Mouse (Mus musculus) neural tube, embryonic 12.5 days (tissue): ENCODE measurements around the gene Stat5b. TPM values are rescaled to one million over a fixed set of nuclear protein-coding genes. Genes with fewer than 3 reads are reported as not detected.

Source experiments
- ATAC-seq: fragments of 200-750 bp; cut with Nextera tagmentation; 2 replicates; pipeline ENCODE4 v1.8.0; 2017; ENCODE audit warnings: low read depth, mild to moderate bottlenecking, moderate TSS enrichment, moderate library complexity; ENCODE audit not compliant: low FRiP score
- H3K27ac ChIP-seq: fragments of 300-500 bp; sonication (generic); 2 replicates; pipeline ENCODE4 v1.5.1; 2016
- H3K27me3 ChIP-seq: fragments of 300-500 bp; sonication (generic); replicated peaks from 2 replicates; pipeline ENCODE4 v1.6.1; 2016; ENCODE audit warnings: mild to moderate bottlenecking
- H3K36me3 ChIP-seq: fragments of 300-500 bp; sonication (generic); 2 replicates; pipeline ENCODE4 v1.6.1; 2016; ENCODE audit warnings: mild to moderate bottlenecking
- H3K4me1 ChIP-seq: fragments of 300-500 bp; sonication (generic); 2 replicates; pipeline ENCODE4 v1.6.1; 2016
- H3K4me2 ChIP-seq: fragments of 300-500 bp; sonication (generic); replicated peaks from 2 replicates; pipeline ENCODE4 v1.6.1; 2016; ENCODE audit warnings: mild to moderate bottlenecking
- H3K4me3 ChIP-seq: fragments of 300-500 bp; sonication (generic); 2 replicates; pipeline ENCODE4 v1.5.1; 2016
- H3K9ac ChIP-seq: fragments of 300-500 bp; sonication (generic); 2 replicates; pipeline ENCODE4 v1.6.1; 2016; ENCODE audit warnings: mild to moderate bottlenecking
- H3K9me3 ChIP-seq: fragments of 300-500 bp; sonication (generic); 2 replicates; pipeline ENCODE4 v1.6.1; 2016; ENCODE audit warnings: mild to moderate bottlenecking
- WGBS: fragments of 180-500 bp; shearing (Covaris S2); methylation state at CpG from one replicate; pipeline ENCODE4 v1.1.7; 2016; 5-methylcytosine and 5-hydroxymethylcytosine counted together
- polyA plus RNA-seq: library from polyadenylated mRNA; unstranded; fragments of >200 nt; fragmentation: Nextera tagmentation; extraction: Ambion mirVana; gene quantifications from 2 replicates; pipeline ENCODE4 v1.2.1, GENCODE M21; 2016

The Stat5b gene
- polyA plus RNA-seq, 1 experiment from 2014 or later = 19.6 TPM

DNA sequence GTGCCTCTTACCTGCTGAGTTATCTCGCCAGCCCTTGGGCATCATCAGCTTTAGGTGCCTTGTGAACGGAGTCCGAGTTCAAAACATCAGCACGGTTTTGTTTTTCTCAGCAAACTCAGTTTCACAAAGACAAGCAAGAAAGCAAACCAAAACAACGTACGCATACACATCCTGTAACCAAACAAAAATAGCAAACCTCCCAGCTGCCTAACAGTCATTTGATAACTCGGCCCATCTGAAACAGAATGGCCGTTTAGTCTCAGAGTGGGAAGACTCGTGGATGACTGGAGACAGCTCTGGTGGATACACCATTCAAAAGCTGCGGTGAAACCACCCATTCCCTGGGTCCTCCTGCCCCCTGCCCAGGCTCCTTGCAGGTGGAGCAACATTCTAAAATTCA is 19.1 kb downstream of the Stat5b start:
- no peak for ATAC-seq

DNA sequence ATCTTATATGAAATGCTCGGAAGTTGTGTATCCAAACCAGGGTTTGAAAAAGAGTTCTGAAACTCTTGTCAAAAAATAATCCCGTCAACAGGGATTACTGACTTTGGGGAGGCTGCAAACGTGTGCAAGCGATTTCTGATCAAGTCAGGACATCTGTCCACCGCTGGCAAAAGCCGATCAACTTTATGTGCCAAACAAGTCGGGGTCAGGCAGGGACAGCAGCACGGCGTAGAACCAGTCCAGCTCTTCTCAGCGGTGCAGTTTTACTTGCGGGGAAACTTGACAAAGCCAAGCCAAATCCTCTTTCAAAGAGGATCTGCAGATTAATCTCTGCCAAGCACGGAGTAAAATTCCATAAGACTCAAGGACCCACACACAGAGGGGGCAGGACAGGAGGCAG is 20.8 kb downstream of the Stat5b start:
- 86% methylated on average over 12 of the region's 12 CpGs for WGBS

More for the DNA sequence above, 19.1 kb downstream of the Stat5b start:
- Histone ChIP-seq H3K4me2 (no peak overlapping the region), H3K27me3 (no peaks in the 10 kb centered on the region), H3K36me3 (no peaks in the 10 kb centered on the region), H3K27ac (no peak overlapping the region), H3K9me3 (no peaks in the 10 kb centered on the region), H3K4me1 (0 out of 2 replicates have a peak, but pooled peaks cover 4% of the 10 kb centered on the region), H3K4me3 (no peak overlapping the region), H3K9ac (no peak overlapping the region)
- WGBS = 85% methylated on average over 10 of the region's 10 CpGs

DNA sequence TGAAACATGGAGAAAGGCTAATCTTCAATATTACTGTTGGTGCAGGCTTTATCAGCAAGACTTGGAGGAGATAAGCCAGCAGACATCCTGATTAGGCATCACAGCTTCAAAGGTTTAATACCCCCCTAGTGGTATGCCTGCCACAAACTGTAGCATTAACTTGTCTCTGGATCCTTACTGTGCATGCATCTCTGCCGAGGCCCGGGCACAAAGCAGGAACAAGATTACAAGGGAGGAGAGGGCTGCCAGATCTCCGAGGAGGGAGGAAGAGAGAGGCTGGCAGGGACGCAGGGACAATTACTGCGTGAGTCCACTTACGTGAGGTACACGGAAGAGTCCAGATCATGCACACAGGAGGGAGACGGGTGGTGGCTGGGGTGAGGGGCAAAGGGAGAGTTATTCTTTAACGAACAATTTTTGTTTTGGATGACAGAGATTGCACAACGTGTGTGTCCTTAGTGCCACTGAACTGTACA is 21.8 kb downstream of the Stat5b start:
- 0 out of 2 replicates have a peak, but pooled peaks cover 4% of the 10 kb centered on the region for H3K4me1 ChIP-seq
- no peaks in the 10 kb centered on the region for H3K27me3 ChIP-seq
- no peak overlapping the region for H3K4me3 ChIP-seq
- H3K4me2 ChIP-seq = no peak overlapping the region
- no peak for ATAC-seq
- WGBS = 78% methylated on average over 10 of the region's 10 CpGs
- no peak overlapping the region for H3K27ac ChIP-seq
- no peaks in the 10 kb centered on the region for H3K9me3 ChIP-seq
- no peaks in the 10 kb centered on the region for H3K36me3 ChIP-seq
- H3K9ac ChIP-seq = no peak overlapping the region

More for the DNA sequence above, 20.8 kb downstream of the Stat5b start:
- Histone ChIP-seq H3K27me3 (no peaks in the 10 kb centered on the region), H3K4me3 (no peak overlapping the region), H3K9ac (no peak overlapping the region), H3K9me3 (no peaks in the 10 kb centered on the region), H3K36me3 (no peaks in the 10 kb centered on the region), H3K4me2 (no peak overlapping the region), H3K27ac (no peak overlapping the region), H3K4me1 (0 out of 2 replicates have a peak, but pooled peaks cover 4% of the 10 kb centered on the region)
- no peak for ATAC-seq

DNA sequence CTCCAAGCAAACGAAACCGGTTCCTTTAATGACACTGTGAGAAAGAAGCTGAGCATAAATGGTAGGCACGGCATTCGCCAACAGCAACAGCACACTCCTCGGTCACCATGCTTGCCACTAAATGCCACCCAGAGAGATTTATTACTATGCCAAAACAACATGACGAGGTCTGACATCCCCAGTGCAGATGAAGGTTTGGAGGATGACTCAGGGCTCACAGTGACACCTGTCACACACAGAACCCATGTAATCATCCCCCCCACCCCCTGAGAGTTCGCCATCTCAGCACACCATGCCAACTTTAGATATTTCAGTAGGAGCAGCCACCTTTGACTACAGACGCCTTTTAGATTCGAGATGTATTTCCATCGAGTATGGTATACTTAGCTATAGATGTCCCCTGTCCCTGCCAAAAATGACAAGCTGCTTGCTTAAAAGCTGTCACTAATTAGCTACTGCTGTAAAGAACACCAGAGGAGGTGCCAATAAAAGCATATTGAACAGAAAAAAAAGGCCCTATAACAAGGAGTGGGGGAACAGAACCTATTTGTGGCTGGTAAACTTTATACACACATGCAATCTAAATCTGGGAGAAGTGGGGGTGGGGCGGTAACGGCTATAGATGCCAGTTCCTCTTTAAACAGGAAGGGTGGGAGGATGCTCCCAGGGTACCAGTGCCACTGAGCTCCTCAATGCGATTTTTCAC is 24.2 kb downstream of the Stat5b start:
- H3K27me3 ChIP-seq = no peaks in the 10 kb centered on the region
- ATAC-seq = no peak
- no peak overlapping the region for H3K4me2 ChIP-seq
- no peaks in the 10 kb centered on the region for H3K9me3 ChIP-seq
- WGBS = 81% methylated on average over 13 of the region's 13 CpGs
- no peak overlapping the region for H3K4me3 ChIP-seq
- no peak overlapping the region for H3K27ac ChIP-seq
- no peaks in the 10 kb centered on the region for H3K36me3 ChIP-seq
- H3K9ac ChIP-seq = no peak overlapping the region
- H3K4me1 ChIP-seq = no peaks in the 10 kb centered on the region

DNA sequence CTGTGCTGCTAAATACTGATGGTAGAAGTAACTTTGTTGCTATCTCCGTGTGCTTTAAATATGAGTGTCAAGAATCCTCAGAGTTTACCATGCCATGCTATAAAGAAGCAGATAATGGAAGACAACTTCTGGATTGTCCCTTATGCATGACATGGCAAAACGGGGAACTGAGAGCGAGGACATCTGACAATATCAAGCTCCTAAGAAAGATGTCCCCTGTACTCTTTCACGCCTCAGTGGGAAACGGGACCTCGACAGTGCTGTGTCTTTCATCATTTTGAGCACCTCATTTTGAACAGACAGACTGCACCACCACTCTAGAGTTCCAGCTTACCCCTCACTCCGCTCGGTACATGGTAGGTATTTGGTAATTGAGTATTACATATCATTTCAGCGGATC is 25.1 kb downstream of the Stat5b start:
- Histone ChIP-seq H3K9me3 (no peaks in the 10 kb centered on the region), H3K36me3 (no peaks in the 10 kb centered on the region), H3K27ac (no peak overlapping the region)

DNA sequence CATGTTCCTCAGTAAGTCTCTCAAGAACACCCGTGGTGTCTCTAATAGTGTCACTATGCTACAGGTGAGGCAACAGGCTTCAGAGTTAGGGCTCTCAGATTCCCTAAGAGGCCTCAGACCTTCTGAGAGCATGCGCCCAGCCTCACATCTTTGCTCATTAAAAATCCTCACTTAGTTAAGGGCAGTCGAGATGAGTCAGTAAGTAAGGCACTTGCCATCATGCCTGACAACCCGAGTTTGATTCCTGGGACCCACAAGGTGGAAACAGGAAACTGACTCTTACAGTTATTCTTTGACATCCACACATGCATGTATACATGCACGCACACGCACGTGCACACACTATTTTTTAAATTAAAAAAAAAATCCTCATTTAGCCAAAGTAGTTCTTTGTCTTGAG is 26.0 kb downstream of the Stat5b start:
- Histone ChIP-seq H3K4me2 (no peak overlapping the region), H3K9me3 (no peaks in the 10 kb centered on the region), H3K9ac (no peak overlapping the region), H3K4me1 (no peaks in the 10 kb centered on the region), H3K27me3 (no peaks in the 10 kb centered on the region), H3K27ac (no peak overlapping the region), H3K4me3 (no peak overlapping the region), H3K36me3 (no peaks in the 10 kb centered on the region)
- ATAC-seq = no peak
- 84% methylated on average over 7 of the region's 7 CpGs for WGBS

More for the DNA sequence above, 25.1 kb downstream of the Stat5b start:
- Histone ChIP-seq H3K27me3 (no peaks in the 10 kb centered on the region), H3K4me1 (no peaks in the 10 kb centered on the region), H3K9ac (no peak overlapping the region), H3K4me3 (no peak overlapping the region), H3K4me2 (no peak overlapping the region)
- WGBS = 87% methylated on average over 9 of the region's 9 CpGs
- ATAC-seq = no peak

DNA sequence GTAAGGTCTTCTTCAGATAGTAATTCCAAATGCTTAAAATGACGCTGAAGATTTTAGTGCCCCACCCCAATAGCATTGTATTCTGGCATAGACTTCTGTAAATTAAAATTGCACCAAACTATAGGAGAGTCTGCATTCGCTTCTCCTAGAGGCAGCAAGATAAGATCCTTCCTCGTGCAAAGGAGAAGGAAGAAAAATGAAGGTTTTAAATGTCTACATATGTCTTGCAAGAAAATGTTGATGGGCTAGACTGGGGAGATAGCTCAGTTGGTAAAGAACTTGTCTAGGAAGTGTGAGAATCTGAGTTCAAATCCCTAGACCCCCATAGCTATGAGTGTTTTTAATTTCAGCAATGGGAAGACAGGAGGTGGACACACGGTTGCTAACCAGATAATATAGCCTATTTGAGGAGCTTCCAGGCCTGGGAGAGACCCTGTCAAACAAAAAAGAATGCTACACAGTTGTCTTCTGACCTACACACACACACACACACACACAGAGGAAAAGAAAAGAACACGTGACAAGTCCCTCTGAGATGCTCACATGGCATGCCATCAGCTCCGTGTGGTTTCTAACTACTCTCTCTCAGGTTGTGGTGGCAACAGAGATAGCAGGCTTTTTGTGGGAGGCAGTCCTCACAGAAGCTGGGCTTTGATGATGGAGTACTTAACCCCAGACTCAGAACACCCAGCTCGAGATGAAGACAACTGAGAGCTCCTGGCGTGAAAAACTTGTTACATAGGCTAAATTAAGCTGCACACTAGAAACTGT is 26.8 kb downstream of the Stat5b start:
- WGBS = 79% methylated on average over 8 of the region's 8 CpGs
- Histone ChIP-seq H3K4me1 (no peaks in the 10 kb centered on the region), H3K27me3 (no peaks in the 10 kb centered on the region), H3K27ac (no peak overlapping the region), H3K9ac (no peak overlapping the region), H3K36me3 (no peaks in the 10 kb centered on the region), H3K4me3 (no peak overlapping the region), H3K9me3 (no peaks in the 10 kb centered on the region), H3K4me2 (no peak overlapping the region)
- ATAC-seq = no peak

DNA sequence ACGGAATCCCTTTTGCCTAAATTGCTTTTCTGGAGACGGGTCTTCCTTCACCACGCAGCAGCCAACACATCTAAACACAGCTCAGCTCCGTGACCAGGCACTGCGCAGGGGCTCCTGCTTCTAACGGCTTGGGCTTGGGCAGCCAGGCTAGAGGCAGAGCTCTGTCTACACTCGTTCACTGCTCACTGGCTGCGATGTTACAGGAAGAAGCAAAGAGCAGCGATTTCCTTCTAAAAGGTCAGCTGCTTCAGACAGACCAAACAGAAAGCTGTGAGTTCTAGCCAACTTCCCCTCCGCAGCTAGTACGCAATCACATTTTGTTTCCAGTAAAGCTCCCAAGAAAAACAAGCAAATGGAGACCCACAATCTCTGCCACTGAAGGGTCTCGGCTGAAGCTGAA is 28.2 kb downstream of the Stat5b start:
- Histone ChIP-seq H3K4me3 (no peak overlapping the region), H3K36me3 (no peaks in the 10 kb centered on the region), H3K4me2 (no peak overlapping the region), H3K27me3 (no peaks in the 10 kb centered on the region), H3K4me1 (peaks cover 3% of the 10 kb centered on the region), H3K27ac (no peak overlapping the region), H3K9me3 (no peaks in the 10 kb centered on the region), H3K9ac (no peak overlapping the region)
- no peak for ATAC-seq
- 76% methylated on average over 12 of the region's 12 CpGs for WGBS

DNA sequence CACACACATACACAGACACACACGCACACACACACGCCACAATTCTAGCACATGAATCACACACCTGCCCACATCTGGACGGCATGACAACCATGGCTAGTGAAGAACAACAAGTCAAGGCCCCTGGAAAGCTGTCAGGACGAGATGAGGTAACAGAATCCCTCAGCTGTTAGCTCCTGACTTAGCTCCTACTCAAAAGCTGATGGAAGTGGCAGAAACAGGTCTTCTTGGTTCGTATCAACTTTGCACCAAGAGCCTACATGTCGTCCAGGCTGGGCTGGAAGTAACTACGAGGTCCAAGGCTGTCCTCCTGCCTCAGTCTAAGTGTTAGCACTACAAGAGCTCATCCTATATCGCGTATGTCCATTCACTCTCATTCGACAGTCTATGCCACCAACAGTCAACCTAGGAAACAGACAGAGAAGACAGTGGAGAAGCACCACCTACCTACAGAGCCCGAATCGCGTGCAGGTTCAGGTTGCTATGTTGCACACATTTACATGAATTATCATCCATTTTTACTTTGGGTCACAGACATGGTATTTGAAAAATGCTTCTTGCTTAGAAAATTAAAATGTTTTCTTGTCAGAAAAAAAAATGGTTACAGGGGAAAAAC is 28.8 kb downstream of the Stat5b start:
- Histone ChIP-seq H3K27me3 (no peaks in the 10 kb centered on the region), H3K36me3 (no peaks in the 10 kb centered on the region), H3K9ac (no peak overlapping the region), H3K9me3 (no peaks in the 10 kb centered on the region), H3K4me2 (no peak overlapping the region), H3K4me1 (peaks cover 3% of the 10 kb centered on the region), H3K27ac (no peak overlapping the region), H3K4me3 (no peak overlapping the region)
- no peak for ATAC-seq
- WGBS = 89% methylated on average over 13 of the region's 13 CpGs

DNA sequence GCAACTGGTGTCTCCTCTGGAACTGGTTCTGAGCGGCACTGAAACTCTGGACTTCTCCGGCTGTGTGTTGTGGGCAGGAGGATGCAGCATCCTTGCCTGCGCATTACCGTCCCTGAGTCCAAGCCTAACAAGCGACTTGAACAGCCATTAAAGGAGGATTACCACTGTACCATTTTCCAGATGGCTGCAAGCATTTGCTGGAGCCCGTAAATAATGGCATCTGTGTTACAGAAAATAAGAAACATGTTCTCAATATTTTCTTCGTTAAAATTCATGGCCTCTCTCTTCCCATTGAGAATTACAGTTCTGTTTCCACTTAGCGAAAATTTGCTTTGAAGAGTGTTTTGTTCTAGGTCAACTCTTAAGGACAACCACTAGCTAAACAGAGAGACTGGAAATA is 30.5 kb downstream of the Stat5b start:
- H3K27ac ChIP-seq = no peak overlapping the region
- WGBS = 89% methylated on average over 8 of the region's 8 CpGs
- no peak for ATAC-seq
- H3K27me3 ChIP-seq = no peaks in the 10 kb centered on the region
- H3K9me3 ChIP-seq = no peaks in the 10 kb centered on the region
- H3K4me1 ChIP-seq = peaks cover 3% of the 10 kb centered on the region
- H3K9ac ChIP-seq = no peak overlapping the region
- H3K36me3 ChIP-seq = no peaks in the 10 kb centered on the region
- H3K4me3 ChIP-seq = no peak overlapping the region
- no peak overlapping the region for H3K4me2 ChIP-seq

DNA sequence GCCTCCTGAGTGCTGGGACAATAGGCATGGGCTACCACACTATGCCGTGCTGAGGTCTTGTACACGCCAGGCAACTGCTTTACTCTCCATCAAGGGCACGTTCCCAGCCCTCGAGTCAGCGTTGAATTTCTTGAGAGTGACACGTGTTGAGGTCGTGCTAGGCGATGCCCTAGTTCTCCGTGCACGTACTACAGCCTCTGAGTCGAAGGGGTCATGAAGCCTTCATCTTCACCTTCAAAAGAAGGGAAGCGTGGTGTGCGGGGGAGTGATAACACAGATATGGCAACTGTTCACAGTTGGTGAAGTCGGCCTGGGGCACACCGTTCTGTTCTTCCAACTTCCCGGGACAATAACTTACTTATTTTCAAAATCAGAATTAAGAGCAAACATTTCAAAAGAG is 30.9 kb downstream of the Stat5b start:
- WGBS = 89% methylated on average over 16 of the region's 16 CpGs
- no peak overlapping the region for H3K27ac ChIP-seq
- H3K36me3 ChIP-seq = no peaks in the 10 kb centered on the region
- H3K9ac ChIP-seq = no peak overlapping the region
- H3K4me3 ChIP-seq = no peak overlapping the region
- no peaks in the 10 kb centered on the region for H3K27me3 ChIP-seq
- ATAC-seq = no peak
- no peaks in the 10 kb centered on the region for H3K9me3 ChIP-seq
- peaks cover 3% of the 10 kb centered on the region for H3K4me1 ChIP-seq
- H3K4me2 ChIP-seq = no peak overlapping the region

DNA sequence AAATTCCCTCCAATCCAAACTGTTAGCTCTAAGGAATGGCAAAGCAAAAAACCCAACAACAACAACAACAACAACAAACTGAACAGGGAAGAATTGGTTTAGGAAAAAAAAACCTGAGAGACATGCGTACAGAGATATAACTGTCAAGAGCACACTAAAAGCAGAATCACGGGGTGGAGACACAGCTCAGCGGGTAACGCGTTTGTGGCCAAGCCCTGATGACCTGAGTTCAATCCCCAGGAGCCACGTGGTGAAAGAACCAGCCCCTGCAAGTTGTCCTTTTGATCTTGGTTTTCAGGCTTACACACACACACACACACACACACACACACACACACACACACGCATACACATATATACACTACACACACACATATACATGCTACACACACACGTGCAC is 31.5 kb downstream of the Stat5b start:
- Histone ChIP-seq H3K9ac (no peak overlapping the region), H3K4me2 (no peak overlapping the region), H3K9me3 (no peaks in the 10 kb centered on the region), H3K4me1 (peaks cover 3% of the 10 kb centered on the region), H3K27me3 (no peaks in the 10 kb centered on the region), H3K36me3 (no peaks in the 10 kb centered on the region), H3K4me3 (no peak overlapping the region), H3K27ac (no peak overlapping the region)
- no peak for ATAC-seq
- WGBS = 49% methylated on average over 8 of the region's 8 CpGs
